In the genomic region with DNA sequence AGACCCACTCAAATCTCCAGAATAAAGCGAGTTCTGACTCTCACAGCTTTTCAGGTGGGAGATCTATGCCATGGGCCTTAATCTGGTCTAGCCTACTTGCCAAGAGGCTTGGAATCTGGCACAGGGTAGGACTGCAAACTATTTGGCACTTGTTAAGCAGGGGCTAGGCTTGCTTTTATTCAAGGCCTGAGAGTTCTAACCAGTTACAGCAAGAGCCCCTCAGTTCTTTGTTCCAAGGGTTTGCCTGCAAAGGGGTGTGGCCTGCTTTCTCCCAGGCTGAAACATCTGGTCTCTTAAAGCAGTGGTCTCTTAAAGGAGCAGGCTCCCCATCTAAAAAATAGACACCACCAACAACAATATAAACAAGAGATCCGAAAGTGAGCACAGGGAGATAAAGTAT, we compare ENCODE assay signal across 13 mouse cellular contexts.
DNase-seq lines count a peak whose midpoint lies in the region; ATAC-seq lines count a peak whose summit lies in the region.
"Had no signal": no experiment of that assay in that cellular context is flagged by ENCODE, and none has a peak within 500 bp of the region (broad histone marks: within the 10 kb centered on the region; RNA-seq: fewer than 3 reads in every experiment).

No protein-coding gene starts in this region.

- peaks cover 5% of the 10 kb centered on the region for H3K4me1 ChIP-seq in midbrain, embryonic 10.5 days
- no peaks in the 10 kb centered on the region for H3K4me1 ChIP-seq in midbrain, embryonic 16.5 days (ENCODE audit: control insufficient read depth, insufficient read depth, low read length)
- peaks cover 10% of the 10 kb centered on the region for H3K4me1 ChIP-seq in embryonic facial prominence, embryonic 10.5 days
- peaks cover 2% of the 10 kb centered on the region; the same call in 1 of the 2 replicates for H3K4me1 ChIP-seq in hindbrain, embryonic 12.5 days
- no peaks in the 10 kb centered on the region for H3K4me1 ChIP-seq in midbrain, embryonic 14.5 days (ENCODE audit: control insufficient read depth, insufficient read depth, low read length)
- H3K4me1 ChIP-seq: liver, embryonic 13.5 days had no signal

- no peak overlapping the region for H3K4me2 ChIP-seq in midbrain, embryonic 16.5 days (ENCODE audit: low read length)
- no peak overlapping the region for H3K4me2 ChIP-seq in hindbrain, embryonic 12.5 days (replicated peaks)
- H3K4me2 ChIP-seq in midbrain, embryonic 14.5 days (ENCODE audit: low read length) = no peak overlapping the region
- H3K4me2 ChIP-seq: liver, embryonic 13.5 days had no signal

- WGBS in midbrain, embryonic 10.5 days = 67% methylated on average over 2 of the region's 2 CpGs
- 67% methylated on average over 2 of the region's 2 CpGs for WGBS in midbrain, embryonic 16.5 days
- 58% methylated on average over 2 of the region's 2 CpGs for WGBS in embryonic facial prominence, embryonic 10.5 days
- 56% methylated on average over 2 of the region's 2 CpGs for WGBS in hindbrain, embryonic 12.5 days
- WGBS in midbrain, embryonic 14.5 days = 48% methylated on average over 2 of the region's 2 CpGs

- no peak for ATAC-seq in midbrain, embryonic 16.5 days
- peak; percentile 50 for ATAC-seq in hindbrain, embryonic 12.5 days (ENCODE audit: low FRiP score)
- ATAC-seq in midbrain, embryonic 14.5 days (ENCODE audit: low FRiP score, low TSS enrichment) = peak; percentile 31; the same call in 1 of the 2 replicates

- H3K27me3 ChIP-seq in midbrain, embryonic 10.5 days (ENCODE audit: low read depth, poor library complexity, severe bottlenecking) = no peaks in the 10 kb centered on the region
- H3K27me3 ChIP-seq in midbrain, embryonic 16.5 days (ENCODE audit: control insufficient read depth, insufficient read depth, low read depth, low read length) = no peaks in the 10 kb centered on the region
- H3K27me3 ChIP-seq in embryonic facial prominence, embryonic 10.5 days (replicated peaks; ENCODE audit: low read depth, poor library complexity, severe bottlenecking) = no peaks in the 10 kb centered on the region
- no peaks in the 10 kb centered on the region for H3K27me3 ChIP-seq in hindbrain, embryonic 12.5 days
- no peaks in the 10 kb centered on the region for H3K27me3 ChIP-seq in midbrain, embryonic 14.5 days (ENCODE audit: control insufficient read depth, insufficient read depth, low read length)
- H3K27me3 ChIP-seq: liver, embryonic 13.5 days had no signal

- no peaks in the 10 kb centered on the region for H3K9me3 ChIP-seq in midbrain, embryonic 10.5 days (replicated peaks)
- no peaks in the 10 kb centered on the region for H3K9me3 ChIP-seq in midbrain, embryonic 16.5 days (replicated peaks; ENCODE audit: control insufficient read depth, low read length, poor library complexity, severe bottlenecking)
- no peaks in the 10 kb centered on the region for H3K9me3 ChIP-seq in embryonic facial prominence, embryonic 10.5 days
- H3K9me3 ChIP-seq in hindbrain, embryonic 12.5 days (replicated peaks) = no peaks in the 10 kb centered on the region
- no peaks in the 10 kb centered on the region for H3K9me3 ChIP-seq in midbrain, embryonic 14.5 days (ENCODE audit: control insufficient read depth, low read length)
- H3K9me3 ChIP-seq: liver, embryonic 13.5 days had no signal

- no peaks in the 10 kb centered on the region for H3K36me3 ChIP-seq in midbrain, embryonic 10.5 days
- H3K36me3 ChIP-seq in midbrain, embryonic 16.5 days (ENCODE audit: control insufficient read depth, insufficient read depth, low read length) = no peaks in the 10 kb centered on the region
- no peaks in the 10 kb centered on the region for H3K36me3 ChIP-seq in embryonic facial prominence, embryonic 10.5 days (replicated peaks)
- no peaks in the 10 kb centered on the region for H3K36me3 ChIP-seq in hindbrain, embryonic 12.5 days
- H3K36me3 ChIP-seq in midbrain, embryonic 14.5 days (ENCODE audit: control insufficient read depth, insufficient read depth, low read length) = no peaks in the 10 kb centered on the region
- H3K36me3 ChIP-seq: G1E; liver, embryonic 13.5 days had no signal

- H3K27ac ChIP-seq in midbrain, embryonic 10.5 days (replicated peaks) = peak overlapping the region; percentile 80
- H3K27ac ChIP-seq in midbrain, embryonic 16.5 days (ENCODE audit: low read length) = no peak overlapping the region
- H3K27ac ChIP-seq in embryonic facial prominence, embryonic 10.5 days (replicated peaks) = peak overlapping the region; percentile 87
- no peak overlapping the region for H3K27ac ChIP-seq in hindbrain, embryonic 12.5 days
- H3K27ac ChIP-seq in midbrain, embryonic 14.5 days (replicated peaks; ENCODE audit: low read depth, low read length) = no peak overlapping the region
- H3K27ac ChIP-seq: liver, embryonic 13.5 days had no signal

- no peak overlapping the region for H3K4me3 ChIP-seq in midbrain, embryonic 10.5 days
- H3K4me3 ChIP-seq in midbrain, embryonic 16.5 days (ENCODE audit: low read depth, low read length) = no peak overlapping the region
- no peak overlapping the region for H3K4me3 ChIP-seq in embryonic facial prominence, embryonic 10.5 days
- no peak overlapping the region for H3K4me3 ChIP-seq in hindbrain, embryonic 12.5 days
- no peak overlapping the region for H3K4me3 ChIP-seq in midbrain, embryonic 14.5 days (replicated peaks; ENCODE audit: low read depth, low read length)
- H3K4me3 ChIP-seq: liver, embryonic 13.5 days; myocyte had no signal

- intact Hi-C loops in left cerebral cortex, postnatal 4 days (cut with DNase I) = no loop called here

- peak; percentile 31 for DNase-seq in midbrain, embryonic 10.5 days (ENCODE audit: low spot score)
- DNase-seq in embryonic facial prominence, embryonic 10.5 days (ENCODE audit: low spot score) = peak; percentile 64
- peak; percentile 39 for DNase-seq in midbrain, embryonic 14.5 days
- DNase-seq in cerebellum, adult 8-10 months = no peak
- DNase-seq in frontal cortex, adult 2 months (ENCODE audit: extremely low spot score in 1 of 2, low spot score in 1 of 2) = no peak
- no peak for DNase-seq in left cerebral cortex, postnatal 4 days
- DNase-seq: adrenal gland, postnatal 25 days; kidney, adult 9 months; liver, embryonic 13.5 days had no signal

- no peak overlapping the region for H3K9ac ChIP-seq in midbrain, embryonic 16.5 days (ENCODE audit: low read depth, low read length)
- H3K9ac ChIP-seq in hindbrain, embryonic 12.5 days = no peak overlapping the region
- no peak overlapping the region for H3K9ac ChIP-seq in midbrain, embryonic 14.5 days (replicated peaks; ENCODE audit: low read length)
- H3K9ac ChIP-seq: liver, embryonic 13.5 days had no signal

Comparison
In these comparisons a context has a peak if more than half of its experiments do, and no peak if none do; other contexts are left out.
1. H3K27ac ChIP-seq: peak in midbrain, embryonic 10.5 days (single experiment) and embryonic facial prominence, embryonic 10.5 days (single experiment); none in midbrain, embryonic 16.5 days (single experiment), hindbrain, embryonic 12.5 days (single experiment) and midbrain, embryonic 14.5 days (single experiment).
2. DNase-seq: peak in midbrain, embryonic 10.5 days (single experiment), embryonic facial prominence, embryonic 10.5 days (single experiment) and midbrain, embryonic 14.5 days (single experiment); none in cerebellum, adult 8-10 months (single experiment), frontal cortex, adult 2 months (0 of 2) and left cerebral cortex, postnatal 4 days (single experiment).